Mouse (Mus musculus): ENCODE measurements around the gene Il15.

GRCm38 (mm10) chr8:82407060-82407459, 4.0 kb upstream of the Il15 start:
- TF ChIP-seq CTCF (IDR thresholded peaks at IDR 0.05; ENCODE audit: low read depth, low read length) (no peak), POLR2A (IDR thresholded peaks at IDR 0.05; ENCODE audit: extremely low read depth, insufficient read depth, low read length) (no peak)
